Mouse (Mus musculus) left cerebral cortex, adult 8-10 months (tissue): ENCODE results near the gene Trmt44. TPM values are rescaled to one million over a fixed set of nuclear protein-coding genes. Genes with fewer than 3 reads are reported as not detected.

Experiments
- DNase-seq, 2 experiments: peaks; one replicate each; pipeline ENCODE4 v3.0.0; 2022; ENCODE audit warnings: low spot score in 2 of 2
- total RNA-seq, 4 experiments: library from RNA; stranded (reverse); gene quantifications; 2 replicates each; pipeline ENCODE4 v1.2.4; 2022

The Trmt44 gene
- total RNA-seq, 4 experiments from 2014 or later = 7.2 to 7.9 (median 7.5) TPM

DNA sequence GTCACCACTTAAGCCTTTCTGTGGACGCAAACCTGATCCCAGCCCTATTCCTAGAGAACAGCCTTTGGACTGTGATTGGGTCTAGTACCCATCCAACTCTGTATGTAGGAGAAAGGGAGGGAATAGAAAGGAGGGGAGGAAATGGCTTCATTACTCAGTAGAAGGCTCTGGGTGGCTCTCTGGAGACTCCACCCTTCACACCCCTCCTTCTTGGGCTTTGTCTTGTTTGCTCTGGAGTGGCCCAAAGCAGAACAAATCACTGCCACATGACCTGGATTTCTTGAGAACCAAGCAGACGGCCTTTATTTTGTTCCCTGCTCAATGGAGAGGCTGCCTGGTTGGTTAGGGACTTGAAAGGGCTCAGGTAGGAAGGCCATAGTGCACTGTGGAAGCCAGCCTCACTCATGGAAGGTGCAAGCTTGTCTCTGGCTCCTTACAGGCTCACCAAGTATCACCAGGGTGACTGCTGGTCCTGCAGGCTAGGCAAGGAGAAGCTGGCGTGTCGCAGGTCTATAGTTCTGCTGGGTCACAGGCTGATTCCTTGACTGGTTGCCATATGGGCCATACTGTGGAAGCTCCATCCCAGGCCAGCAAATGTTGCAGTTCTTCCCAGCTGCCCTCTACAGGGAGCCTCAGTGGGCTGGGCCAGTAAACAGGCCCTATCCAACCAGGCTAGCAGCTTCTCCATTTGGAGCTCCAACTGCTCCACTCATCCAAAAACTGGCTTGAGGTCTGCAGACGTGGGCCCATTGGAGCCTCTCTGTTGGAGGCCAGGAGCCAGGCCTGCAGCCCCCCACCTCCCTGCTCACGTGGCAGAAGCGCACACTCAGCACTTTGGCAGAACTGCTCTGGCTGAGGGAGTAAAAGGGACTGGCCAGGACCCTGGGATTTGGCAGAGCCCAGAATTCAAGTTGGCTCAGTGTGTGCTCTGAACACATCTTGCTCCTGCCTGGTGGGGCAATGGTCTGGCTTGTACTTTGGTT, 22.7 kb downstream of the Trmt44 start:
- DNase-seq = no peak

DNA sequence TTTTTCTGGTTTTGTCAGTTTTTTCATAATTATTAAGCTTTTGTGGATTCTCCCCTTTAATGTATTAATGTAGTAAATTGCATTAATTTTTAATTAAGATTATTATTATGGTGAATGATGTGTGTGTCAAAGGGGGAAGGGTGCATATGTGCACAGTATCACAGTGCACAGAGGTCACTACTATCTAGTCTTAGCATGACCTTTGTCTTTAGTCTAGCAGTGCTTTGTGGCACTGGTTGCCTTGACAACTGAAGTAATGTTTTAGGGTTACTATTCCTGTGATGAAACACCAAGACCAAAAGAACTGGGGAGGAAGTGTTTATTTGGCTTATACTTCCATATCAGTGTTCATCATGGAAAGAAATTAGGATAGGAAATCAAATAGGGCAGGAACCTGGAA, 28.7 kb downstream of the Trmt44 start:
- DNase-seq = no peak

DNA sequence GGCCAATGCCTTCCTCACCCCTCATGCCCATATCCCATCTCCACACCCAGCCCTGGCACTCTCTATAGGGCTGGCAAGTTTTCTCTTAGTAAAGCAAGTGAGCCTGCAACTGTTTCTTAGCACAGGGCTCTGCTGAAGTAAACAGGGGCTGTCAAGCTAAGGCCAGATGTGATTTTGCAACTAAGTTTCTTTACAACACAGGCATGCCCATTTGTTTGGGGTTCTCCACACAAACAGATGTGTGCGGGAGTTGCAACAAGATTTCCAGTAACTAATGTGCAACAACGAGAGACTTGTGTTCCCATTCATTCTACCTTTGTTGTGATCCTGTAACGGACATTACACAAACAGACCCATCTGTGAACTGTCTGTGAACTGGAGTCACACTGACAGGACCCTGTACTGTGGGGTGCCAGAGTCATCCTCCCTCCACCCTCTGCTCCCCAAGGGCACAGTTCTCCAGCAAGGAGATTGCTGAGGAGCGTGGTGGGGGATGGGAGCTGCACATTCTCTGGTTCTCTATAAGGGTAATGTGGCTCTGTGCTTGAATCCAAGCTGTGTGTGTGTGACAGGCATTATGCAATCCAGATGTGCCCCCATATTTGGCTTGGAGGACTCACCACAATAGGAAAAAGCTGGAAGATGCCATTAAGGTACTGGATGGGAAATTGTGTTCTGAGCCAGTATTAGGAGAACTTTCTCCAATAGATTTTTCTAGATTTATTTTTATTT, 33.6 kb downstream of the Trmt44 start:
- DNase-seq = no peak

DNA sequence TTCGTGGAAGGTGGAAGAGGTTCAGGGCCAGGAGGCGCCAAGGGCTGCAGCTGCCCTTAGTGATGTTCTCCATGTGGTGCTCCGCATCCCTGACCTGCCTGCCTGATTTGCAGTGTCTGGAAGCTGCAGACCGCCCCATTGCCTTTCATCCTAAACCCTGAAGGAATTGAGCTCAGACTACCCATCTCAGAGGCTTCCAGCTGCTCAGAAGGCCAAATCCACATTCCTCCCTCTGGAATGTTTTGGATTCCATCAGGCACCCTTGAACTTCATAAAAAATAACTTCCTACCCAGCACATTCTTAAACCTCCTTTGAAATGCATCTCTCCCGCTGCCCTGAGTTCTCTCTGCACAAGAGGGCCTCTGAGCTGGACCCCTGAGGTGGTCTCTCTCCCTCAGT, 34.3 kb downstream of the Trmt44 start:
- no peak for DNase-seq

DNA sequence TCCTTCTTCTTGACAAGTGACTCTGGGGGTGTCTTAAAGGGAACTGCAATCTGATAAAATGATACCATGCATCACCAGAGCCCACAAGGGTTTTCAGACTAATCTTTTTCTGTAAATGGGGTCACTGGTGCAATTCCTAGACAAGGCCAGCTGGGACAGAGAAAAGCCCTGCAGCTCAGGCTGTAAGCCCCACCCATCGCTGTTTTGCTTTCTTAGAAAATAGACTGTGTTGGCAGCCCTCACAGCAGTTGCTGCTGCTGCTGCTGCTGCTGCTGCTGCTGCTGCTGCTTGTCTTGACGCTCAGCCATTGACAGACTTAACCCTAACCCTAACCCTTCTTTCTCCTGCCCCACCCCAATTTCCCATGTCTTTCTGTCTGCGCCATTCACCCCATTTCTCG, 35.3 kb downstream of the Trmt44 start:
- no peak for DNase-seq

DNA sequence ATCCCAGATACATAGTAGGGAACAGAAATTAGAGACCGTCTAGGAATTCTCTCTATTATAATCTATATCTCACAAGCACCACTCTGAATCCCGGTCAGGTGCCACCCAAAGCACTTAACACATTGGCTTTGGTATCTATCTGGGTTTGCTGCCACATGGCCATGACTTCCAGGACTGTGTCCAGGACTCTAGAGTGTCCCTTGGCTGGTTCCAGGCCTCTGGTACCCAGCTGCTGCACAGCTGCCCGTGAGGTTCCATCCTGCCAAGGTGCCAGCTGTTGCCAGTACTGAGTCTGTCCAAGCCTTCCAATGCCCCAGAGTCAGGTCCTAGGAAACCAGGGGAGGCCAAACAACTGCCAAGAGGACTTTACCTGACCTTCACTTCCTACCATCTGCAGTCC, 36.8 kb downstream of the Trmt44 start:
- DNase-seq = no peak

DNA sequence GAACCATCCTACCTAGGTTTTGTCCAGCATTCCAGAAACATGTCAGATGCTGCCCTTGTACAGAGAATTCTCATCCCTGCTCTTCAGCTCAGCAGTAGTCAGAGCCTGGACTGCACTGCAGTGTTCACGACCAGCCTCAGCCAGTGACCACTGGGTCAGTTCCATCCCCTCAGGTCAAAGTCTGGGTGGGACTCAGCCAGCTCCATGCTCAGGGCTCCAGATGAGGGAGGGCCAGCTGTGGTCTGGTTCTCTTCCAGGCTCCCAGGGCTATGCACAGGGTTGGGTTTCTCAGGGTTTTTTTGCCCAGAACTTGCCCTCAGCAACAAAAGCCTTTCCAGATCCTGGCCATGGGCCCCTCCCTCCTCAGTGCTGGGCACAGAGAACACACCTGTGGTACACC, 37.4 kb downstream of the Trmt44 start:
- DNase-seq = no peak

DNA sequence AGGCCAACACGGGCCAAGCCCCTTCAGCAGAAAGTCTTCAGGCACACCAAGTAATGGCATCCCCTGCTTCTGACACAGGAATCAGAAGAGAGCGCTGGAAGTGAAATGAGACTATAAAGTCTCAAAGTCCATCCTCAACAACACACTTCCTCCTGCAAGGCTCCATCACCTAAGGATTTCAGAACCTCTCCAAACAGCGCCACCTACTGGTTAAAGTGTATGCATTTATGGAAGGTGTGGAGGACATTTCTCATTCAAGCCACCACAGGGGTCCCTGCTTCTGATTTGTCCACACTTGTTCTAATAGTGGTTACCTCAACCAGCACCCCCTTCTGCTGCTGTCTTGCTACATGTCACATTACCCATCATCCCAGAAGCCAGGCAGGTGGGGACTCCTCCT, 38.6 kb downstream of the Trmt44 start:
- DNase-seq = no peak

DNA sequence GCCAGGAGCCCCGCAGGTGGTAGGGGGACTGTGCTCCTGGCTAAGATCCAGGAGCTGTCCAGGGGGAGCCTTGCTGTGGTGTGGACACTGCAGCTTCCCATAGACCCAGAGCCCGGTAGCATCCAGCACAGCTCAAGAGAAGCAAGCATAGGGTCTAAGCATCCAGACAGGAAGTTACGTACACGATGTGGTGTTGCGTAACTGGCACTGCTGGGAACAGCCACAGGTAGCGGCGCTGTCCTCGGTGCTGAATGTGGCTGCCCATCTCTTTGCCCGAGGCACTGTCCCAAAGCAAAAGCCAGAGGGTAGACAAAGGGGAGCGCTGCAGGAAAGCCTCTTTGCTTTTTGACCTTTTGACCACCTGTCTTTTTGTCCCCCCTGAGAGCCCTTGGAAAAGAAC, 43.3 kb downstream of the Trmt44 start:
- DNase-seq = no peak

DNA sequence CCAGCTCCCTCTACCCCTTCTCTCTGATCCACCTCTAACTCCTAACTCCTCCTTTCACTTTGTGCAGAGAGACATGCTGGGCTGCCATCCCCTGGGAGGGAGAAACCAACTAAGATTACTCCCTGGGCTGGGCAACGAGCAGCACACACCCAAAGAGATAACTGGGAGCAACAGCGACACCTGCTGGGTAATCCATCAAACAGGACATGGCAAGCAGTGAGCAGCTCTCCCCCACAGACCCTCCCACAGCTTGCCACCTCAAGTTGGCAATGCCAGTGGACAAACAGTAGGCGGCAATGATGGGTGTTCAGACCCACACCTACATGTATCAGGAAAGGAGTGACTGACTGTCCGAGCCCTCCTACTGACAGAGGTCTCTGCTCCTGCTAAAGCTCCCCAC, 44.4 kb downstream of the Trmt44 start:
- no peak for DNase-seq

DNA sequence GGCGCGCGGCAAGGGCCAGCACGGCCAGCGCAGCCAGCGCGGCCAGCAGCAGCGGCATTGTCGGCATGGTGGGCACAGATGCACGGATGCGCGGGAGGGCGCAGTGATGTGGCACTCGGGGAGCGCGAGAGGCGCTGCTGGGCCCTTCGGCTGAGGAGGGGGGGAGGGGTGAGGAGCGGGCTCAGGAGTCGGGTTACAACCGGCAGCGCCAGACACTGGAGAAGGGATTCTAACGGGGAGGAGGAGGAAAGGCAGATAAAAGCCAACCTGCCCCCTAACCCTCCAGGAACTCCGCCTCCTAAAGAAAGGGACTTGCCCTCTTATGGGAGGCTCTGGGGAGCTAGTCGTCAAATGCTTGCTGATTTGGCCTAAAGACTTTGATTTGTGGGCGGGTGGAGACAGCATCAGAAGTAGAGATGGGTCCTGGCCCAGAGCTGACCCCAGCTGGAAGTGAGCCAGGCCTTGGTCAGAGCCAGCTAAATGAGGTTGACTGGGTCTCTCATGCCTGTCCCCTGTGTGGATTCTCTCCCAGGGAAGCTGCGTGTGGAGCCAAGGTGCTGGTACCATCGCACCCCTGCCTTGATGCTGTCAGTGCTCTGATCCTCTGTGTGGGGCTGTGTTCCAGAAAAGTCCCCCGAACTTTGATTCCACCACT, 49.3 kb downstream of the Trmt44 start, which contains the start of gene Cpz:
TSS of gene Cpz (minus strand) at position 230 of the 655 bp plus-strand sequence.
- no peak for DNase-seq

DNA sequence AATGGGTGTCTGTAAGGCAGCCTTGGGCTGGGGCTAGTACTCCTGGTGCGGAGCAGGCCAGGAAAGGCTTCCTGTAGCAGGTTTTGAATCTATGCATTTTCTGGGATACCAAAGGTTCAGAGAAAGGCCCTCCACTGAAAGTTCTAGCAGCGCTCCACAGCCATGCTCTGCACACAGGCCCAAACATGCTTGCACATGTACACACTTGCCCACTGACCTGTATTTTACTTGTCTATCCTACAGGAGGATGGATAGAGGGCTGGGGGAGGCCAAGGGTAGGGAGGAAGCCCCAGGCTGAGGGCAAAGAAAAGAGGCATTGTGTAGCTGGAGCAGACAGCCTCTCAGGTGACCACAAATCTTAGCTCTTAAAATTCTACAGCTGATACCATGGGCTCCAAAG, 50.5 kb downstream of the Trmt44 start:
- no peak for DNase-seq

DNA sequence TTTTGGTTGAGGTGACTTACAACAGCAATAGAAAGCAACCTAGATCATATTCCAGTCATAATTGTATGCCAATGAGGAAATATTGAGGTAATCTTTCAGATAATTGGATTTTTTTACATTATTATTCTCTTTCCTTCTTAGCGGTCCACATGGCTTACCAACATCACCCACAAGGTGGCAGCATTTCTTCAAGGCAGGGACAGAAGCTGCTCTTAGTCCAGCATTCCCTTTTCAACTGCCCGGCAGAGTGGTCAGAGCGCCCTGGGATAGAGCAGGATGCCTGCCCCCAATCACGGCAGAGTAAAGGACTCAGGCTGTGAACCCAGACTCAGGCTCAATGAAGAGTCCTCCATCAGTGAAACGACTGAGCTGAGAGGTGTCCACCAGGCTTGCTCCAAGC, 51.1 kb downstream of the Trmt44 start:
- peak in 1 of 2 experiments; percentile 54 for DNase-seq

DNA sequence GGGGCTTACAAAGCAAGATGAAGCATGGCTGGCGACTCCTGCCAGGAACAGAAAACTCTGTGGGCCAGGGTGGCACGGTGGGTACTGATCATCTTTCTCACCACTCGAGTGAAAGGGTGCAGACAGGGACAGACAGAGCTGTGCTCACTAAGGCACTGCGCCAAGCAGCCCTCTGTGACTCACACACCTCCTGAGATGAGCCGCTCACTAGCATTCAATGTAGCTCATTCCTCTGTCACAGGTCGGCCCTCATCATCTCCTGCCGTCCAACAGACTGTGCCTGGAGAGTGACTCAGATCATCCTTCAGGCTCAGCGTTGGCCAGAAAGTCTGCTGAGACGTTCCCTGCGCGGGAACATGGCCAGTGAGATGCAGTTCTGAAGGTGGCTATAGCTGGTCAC, 58.1 kb downstream of the Trmt44 start:
- no peak for DNase-seq

DNA sequence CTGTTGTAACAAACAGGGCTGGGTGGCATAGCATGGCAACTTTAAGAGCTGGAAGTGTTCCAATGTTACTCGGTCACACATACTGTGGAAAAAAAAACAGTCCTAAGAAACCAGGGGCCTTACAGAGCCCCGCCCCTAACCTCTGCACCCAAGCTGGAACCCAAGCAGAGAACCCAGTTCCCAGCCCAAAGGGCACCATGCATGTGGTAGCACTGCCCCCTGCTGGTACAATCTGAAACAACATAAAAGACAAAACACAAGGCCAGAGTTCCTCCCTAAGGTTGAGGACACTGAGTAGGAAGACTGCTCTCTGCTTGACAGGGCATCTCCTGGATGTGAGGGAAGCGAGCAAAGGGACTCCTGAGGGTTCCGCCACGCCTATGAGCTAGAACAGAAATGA, 64.3 kb downstream of the Trmt44 start:
- DNase-seq = peak in 1 of 2 experiments; percentile 34

Other genes starting within 250 kb of the Trmt44 start
- gene Hmx1, start 186.0 kb downstream of the Trmt44 start, total RNA-seq = not detected
- gene Cpz, start 49.4 kb downstream of the Trmt44 start, total RNA-seq = under 1 TPM; 0.14 to 0.51 (median 0.20) TPM
- gene Acox3, start 8.0 kb upstream of the Trmt44 start, total RNA-seq = 10 to 100 TPM; 36.4 to 40.2 (median 37.8) TPM
- 1 to 10 TPM; 7.0 to 8.3 (median 7.9) TPM for gene Htra3, start 104.7 kb upstream of the Trmt44 start, total RNA-seq
- gene Sh3tc1, start 164.9 kb upstream of the Trmt44 start, total RNA-seq = 1 to 10 TPM; 1.6 to 5.9 (median 3.3) TPM
- gene Ablim2, start 182.8 kb upstream of the Trmt44 start, total RNA-seq = 100 to 1,000 TPM; 168 to 199 (median 195) TPM